Mouse (Mus musculus): ENCODE data around the gene Rbm20. TPM values are rescaled to one million over a fixed set of nuclear protein-coding genes. Genes with fewer than 3 reads are reported as not detected.

Gene Rbm20
- total RNA-seq, 2 experiments from 2014 or later, result 1.0 to 1.2 TPM

DNA sequence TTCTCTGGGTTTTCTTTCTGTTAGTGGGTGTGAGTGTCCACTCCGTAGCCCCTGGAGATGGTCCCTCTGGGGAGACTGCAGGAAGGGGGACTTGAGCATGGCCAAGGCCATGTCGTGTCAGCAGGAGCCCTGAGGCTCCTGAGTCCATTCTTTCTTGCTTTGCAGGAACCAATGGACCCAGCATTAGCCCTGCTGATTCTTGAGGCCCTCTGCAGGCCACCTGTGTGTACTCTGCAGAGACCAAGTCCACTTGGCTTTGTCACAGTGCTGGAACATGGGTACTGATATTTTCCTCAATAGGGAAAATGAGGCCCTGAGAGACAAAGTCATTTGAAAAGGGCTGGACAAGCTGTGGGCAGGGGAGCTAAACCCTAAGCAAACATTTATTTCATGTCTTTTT lies 193.5 kb downstream of the Rbm20 start:
- no peak for DNase-seq (ENCODE audit: low spot score in 2 of 2)

DNA sequence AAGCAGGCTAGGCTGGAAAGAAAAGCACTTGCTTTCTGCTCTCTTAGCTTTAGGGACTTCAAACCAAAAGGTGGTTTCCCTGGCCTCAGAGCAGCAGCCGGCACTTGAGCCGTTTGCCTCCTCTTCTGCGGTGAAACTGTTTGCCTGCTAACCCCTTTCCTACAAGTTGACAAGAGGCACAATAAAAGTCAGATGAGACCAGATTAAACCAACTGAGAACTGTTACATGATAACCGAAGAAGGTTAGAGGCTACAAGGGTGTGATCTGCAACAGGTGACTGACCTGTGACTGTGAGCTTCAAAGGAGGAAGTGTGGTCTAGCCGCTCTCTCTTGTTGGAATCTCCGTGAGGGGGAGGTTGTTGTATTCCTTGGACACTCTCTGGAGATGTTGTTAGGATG lies 194.4 kb downstream of the Rbm20 start:
- DNase-seq (ENCODE audit: low spot score in 2 of 2), result no peak

DNA sequence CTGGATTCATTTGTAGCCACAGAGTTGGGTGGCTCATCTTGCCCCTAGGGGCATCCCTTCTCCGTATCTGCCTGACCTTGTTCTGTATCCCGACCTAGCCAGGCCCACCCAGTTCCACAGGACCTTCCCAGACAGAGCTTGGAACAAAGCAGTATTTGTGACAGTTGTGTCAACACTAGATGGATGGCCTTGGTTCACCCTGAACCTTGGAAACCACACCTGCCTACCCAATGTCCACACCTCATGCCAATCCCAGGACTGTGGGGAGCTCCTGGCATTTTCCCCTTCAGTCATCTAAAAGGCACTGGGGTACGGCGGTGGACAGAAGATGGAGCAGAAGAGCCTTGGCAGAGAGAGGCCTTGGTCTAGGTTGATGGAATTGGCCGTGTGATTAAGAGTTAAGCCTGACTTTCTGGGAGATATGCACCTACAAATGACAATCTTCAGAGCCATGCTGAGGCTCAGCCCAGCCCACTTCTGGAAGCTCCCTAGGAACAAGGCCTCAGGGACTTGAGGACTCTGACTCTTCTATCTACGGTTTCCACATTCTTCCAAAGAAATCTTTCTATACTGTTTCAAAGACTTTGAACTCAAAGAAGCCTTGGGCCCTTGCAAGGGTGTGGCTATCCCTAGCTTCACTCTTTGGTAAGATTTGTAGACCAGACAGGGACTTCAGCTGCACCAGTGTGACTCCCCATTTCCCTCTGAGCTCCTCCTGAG lies 196.0 kb downstream of the Rbm20 start:
- no peak for DNase-seq (ENCODE audit: low spot score in 2 of 2)

DNA sequence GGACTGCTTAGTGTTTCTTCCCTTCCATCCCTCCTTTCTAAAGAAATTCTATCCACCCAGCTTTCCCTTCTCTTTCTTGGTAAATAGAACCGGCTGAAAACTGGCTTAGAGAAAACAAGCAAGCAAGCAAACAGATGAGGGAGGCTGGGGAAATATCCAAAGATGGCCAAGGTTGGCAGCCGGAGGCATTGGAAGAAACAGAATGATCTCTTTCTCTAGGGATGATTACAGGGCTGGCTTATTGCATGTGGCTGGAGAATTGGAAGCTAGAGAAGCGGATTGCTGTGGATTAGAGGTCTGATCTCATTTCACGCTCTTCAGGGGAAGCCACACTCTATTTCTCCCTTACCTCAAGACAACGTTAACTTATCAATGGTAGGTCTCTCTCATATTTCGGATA lies 198.1 kb downstream of the Rbm20 start:
- no peak for DNase-seq (ENCODE audit: low spot score in 2 of 2)

DNA sequence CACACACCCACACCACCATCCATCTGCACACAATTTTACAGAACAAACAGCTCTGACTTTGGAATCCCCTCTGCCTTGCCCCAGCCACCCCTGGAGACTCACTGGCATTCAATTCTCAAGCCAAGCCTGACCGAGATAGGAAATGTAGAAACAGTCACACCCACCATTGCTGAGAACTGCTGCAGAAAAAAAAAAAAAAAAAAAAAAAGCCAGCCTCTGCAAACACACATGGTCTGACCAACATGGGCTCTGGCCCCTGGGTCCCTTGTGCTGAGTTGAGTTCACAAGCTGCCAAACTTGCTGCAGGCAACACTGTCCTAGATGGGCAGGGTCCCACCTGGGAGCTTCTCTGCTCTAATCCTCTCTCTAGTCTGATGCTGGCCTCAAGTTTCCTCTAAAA lies 200.7 kb downstream of the Rbm20 start:
- no peak for DNase-seq (ENCODE audit: low spot score in 2 of 2)

DNA sequence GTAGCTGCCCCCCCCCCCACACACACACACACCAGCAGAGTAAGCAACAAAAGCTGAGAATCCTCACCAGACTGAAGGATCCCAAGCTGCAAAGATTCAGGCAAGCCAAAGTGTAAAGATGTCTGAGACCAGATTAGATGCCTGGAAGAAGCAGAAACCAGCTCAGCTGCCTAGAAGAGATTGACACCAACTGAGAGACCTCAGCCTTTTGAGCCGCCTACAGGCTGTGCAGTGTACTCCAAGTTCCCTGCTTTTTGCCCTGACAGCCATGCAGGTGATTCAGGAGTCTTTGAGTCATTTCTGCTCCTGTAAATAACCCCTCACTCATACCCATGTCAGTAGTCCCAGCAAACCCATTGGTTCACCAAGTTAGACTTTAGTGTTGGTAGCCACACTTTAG lies 203.4 kb downstream of the Rbm20 start:
- DNase-seq (ENCODE audit: low spot score in 2 of 2), result no peak

DNA sequence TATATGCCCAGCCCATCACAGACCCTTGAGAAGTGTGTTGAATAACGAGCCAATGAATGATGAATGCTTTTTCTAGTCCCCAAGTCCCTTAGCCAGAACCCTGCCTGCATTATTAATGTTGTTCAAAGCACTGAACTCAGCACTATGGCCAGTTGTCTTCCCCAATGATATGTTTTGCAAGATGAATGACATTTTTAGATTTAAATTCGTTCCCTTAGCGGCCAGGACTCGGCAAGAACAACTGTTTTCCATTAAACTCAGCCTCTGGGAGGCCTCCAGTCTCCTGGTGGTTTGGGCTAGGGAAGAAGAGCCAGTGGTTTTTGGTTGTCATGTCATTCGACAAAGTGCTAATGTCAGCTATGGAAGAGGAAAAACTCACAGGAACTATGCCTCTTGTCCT lies 204.7 kb downstream of the Rbm20 start:
- no peak for DNase-seq (ENCODE audit: low spot score in 2 of 2)

DNA sequence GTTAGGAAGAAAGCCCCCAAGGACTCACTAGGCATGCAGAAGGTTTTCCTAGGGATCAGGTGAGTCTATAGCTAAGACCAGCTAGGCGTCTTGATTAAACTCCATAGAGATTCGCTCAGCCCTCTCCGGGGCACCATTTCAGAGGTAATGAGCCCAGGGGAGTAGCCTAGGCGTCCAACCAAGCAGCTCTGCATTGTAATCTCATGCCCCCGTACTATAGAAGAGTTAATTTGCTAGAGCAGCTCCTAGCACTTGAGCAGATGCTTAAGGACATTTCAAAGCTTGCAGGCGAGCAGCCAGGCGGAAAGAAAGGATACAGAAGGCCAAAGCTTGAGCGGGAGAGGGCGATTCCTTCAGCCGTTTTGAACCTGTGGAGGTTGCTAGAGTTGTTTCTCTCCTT lies 208.3 kb downstream of the Rbm20 start:
- no peak for DNase-seq (ENCODE audit: low spot score in 2 of 2)

DNA sequence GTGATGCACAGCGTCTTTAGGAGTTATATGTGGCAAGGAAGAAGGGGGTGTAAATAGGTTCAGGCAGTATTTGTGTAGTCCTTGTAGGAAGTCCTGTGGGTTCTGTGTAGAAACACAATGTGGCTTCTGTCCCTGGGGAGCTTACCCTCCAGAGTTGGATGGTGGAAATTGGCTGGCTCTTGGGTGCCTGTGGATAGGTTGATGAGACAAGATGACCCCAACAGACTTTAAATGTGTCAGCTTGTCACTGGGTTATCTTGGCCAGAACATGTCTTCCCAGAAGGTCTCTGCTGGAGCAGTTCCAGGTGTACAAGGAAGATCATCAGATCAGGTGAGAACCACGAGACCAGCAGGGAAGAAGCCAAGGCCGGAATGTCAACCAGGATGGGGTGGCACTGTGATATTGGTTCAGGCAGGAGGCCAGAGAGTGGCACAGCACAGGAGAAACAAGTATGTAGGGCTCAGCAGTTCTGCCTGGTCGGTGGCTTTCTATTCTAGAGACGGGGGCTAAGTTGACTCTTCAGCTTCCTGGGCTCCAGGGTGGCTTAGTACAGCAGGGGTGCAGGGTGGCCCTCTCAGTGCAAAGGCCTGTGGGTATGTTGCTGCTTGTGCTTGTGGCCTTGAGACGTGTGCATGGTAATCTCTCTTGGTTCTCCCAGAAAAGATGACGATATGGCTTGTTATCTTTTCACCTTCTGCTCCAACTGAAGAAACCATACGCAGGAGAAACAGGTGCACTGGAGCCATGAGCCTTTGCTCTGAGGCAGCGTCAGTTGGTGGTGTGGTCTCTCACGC lies 209.7 kb downstream of the Rbm20 start:
- no peak for DNase-seq (ENCODE audit: low spot score in 2 of 2)

DNA sequence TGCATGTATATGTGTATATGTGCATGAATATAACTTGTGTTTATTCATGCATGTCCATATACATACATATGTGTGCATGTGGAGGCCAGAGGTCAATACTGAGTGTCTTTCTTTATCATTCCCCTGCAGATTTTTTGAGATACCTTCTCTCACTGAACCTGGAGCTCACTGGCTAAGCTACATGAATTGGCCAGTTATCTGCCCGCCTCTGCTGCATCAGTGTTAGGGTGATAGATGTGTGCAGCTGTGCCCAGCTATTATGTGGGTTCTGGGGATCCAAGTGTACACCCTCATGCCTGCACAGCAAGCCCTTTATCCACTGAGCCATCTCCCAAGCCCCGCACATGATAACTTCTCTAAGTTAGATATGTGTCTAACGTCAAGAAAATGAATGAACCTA lies 210.7 kb downstream of the Rbm20 start:
- DNase-seq (ENCODE audit: low spot score in 2 of 2), result no peak

DNA sequence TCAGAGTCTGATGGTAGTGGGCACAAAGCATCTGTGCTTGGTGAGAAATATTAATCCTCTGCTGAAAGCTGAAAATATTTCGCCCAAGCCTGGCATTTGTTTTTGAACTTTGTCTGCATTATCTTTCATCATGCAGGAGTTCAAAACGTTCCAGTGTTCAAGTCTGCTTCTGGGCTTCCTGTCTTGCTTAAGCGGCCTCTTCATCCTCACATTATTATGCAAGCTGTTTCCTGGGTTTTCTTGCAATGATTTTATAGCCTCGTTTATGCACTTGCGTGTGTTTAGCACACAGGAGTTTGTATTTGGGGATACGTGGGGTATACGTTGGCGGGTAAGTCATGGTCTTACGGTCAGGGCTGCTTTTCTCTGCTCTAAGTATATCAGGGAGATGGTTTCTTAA lies 211.2 kb downstream of the Rbm20 start:
- no peak for DNase-seq (ENCODE audit: low spot score in 2 of 2)

DNA sequence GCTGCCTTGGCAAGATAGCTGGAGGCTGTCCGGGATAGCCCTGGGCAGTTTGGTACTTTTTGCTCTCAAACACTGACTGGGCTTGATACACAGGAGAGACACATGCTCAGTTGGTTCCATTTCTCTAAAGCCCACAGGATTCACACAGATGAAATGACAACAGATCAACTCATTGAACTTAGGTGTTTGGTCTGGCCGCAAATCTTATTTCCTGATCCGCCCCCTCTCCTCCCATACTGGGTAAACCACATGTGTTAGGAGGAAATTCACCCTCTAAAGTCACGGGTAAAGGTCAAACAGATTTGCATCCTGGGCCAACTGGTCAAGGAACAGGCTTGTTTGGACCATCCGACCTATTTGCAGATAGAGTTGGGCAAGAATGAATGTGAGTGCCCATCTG lies 212.4 kb downstream of the Rbm20 start:
- DNase-seq (ENCODE audit: low spot score in 2 of 2), result no peak

DNA sequence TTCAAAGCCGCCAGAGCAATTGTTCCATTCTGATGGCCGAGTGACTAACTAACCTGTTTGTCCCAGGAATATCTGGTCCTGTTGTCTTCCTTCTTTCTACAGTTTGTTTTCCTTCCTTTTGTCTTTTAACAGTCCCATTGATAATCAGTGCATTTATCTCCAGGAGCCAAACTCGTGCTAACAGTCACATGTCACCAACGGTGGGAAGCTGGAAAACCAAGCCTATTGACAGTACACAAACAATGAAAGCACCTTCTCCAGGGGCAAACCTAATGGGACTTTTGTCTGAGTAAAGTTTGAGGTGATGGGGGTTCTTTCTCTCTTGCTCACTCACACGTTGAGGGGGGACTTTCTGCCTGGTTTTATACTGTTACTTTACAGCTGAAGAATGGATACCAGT lies 213.2 kb downstream of the Rbm20 start:
- no peak for DNase-seq (ENCODE audit: low spot score in 2 of 2)

DNA sequence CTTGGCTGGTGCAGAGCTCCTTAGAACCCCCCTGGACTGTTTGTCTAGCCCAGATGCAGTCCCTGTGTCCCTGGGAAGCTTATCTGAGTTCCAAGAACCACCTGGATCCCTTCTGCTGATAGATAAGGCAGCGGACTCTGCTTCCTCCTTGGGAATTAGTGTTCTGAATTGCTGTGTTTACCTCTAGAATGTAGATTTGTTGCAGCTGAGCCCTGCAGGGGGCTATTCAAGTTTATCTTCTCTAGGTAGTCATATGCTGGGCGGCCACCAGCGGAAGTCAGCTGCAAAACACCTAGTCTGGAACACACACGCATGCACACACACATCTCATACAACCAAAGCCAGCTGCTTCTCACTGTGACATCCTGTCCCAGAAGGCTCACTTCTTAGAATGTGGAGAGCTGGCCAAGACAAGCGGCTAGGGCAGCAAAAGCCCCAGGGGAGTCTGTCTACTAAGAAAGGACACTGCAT lies 213.7 kb downstream of the Rbm20 start:
- no peak for DNase-seq (ENCODE audit: low spot score in 2 of 2)

DNA sequence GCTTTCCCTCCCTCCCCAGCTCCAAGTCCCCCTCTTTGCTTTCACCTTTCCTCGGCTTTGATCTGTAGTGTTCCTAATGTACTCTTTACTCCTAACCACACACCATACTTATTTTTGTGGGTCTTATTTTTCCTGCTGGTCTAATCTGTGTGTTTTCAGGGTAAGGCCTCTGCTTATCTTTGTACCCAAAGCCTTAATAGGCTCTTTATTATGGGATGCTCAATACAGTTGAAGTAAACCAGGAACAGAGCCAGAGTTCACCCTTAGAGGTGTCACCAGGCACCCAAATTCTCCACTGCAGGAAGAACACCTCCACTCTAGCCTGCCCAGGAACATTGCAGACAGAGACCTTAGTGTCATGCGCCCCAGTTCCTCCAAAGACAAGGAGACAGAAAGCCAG lies 214.5 kb downstream of the Rbm20 start:
- DNase-seq (ENCODE audit: low spot score in 2 of 2), result no peak

DNA sequence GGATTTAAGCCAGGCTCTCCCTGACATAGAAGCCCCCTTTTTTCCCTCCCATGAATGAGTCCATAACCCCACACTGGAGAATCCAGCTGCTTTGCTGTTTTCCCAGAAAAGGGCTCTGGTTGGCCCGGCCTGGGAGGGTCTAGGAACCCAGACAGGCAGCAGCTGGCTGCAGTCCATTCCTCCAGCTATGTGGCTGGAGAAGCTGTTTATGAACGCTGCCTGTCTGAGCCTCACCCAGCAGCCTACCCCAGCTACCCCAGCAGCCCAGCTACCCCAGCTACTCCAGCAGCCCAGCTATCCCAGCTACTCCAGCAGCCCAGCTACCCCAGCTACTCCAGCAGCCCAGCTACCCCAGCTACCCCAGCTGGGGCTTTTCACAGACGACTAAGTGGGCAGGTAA lies 215.0 kb downstream of the Rbm20 start, which contains the start of gene Pdcd4:
Pdcd4 (plus strand) TSS at position 171 of the 400 bp plus-strand sequence.
- DNase-seq (ENCODE audit: low spot score in 2 of 2), result no peak

DNA sequence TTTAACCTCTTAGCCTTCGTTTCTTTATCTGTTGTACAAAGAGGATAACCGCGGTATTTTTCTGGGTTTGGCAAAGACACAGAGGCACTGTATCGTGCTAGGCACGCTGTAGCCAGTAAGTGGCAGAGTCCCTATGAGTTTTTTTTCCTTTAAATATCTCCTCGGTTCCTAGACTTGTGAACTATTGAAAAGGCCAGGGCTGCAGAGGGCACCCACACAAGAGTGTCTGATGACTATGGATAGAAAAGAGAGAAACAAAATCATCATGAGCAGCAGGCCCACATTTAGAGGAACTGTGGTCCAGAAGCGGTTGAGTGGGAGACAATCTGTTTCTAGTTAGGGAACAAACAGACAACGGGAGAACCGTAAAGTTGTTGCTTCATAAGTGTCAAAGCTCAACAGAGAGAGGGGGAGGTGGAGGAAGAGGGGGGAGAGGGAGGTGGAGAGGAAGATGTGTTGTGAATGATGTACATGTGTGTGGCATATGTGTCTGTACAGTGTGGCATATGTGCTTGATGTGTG lies 215.8 kb downstream of the Rbm20 start:
- no peak for DNase-seq (ENCODE audit: low spot score in 2 of 2)

DNA sequence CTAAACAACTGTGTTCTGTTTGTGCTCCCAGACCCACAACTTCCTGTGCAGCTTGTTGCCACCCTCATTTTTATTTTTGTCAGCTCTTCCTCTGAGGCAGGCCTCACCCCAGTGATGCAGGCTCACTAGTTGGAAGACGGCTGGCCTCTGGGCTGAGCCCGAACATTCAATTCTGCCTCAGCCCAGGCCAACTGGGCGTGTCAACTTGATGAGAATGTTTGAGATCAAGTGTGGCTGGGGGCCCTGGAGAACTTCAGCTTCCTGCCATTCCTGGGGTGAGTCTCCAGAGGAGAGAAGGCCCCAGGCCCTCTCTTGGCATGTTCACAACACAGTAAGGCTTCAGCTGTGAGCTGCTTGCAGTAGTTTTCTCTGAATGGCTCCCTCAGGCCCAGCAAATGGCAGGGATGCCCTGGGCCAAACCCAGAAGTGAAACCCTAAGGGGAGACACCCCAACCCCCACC lies 216.6 kb downstream of the Rbm20 start:
- no peak for DNase-seq (ENCODE audit: low spot score in 2 of 2)

DNA sequence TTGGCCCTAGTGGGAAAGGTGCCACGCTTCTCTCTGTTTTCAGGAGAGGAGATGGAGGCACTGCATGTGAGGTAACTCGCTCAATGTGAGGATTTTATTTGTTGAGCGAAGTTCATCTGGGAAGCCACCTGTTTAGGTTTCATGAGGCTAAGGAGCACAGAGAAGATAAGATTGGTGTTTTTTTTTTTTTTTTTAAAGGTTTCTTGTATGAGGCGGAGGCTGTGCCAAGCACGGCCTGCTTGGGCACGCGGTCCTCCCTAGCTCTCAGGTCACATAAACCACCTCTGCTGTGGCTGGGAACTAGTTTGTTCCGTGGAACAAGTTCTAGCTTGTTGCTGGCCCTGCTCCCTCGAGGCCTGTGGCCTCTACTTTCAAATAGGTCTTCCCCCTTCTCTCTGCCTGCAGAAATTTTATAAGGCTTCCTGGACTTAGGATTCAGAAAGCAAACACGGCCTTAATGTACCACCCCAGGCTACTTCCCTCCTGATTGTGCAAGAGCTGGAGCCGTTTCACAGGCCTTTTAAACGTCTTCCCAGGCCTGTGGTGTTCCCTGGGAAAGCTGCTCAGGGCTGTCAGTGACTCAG lies 217.5 kb downstream of the Rbm20 start:
- no peak for DNase-seq (ENCODE audit: low spot score in 2 of 2)

DNA sequence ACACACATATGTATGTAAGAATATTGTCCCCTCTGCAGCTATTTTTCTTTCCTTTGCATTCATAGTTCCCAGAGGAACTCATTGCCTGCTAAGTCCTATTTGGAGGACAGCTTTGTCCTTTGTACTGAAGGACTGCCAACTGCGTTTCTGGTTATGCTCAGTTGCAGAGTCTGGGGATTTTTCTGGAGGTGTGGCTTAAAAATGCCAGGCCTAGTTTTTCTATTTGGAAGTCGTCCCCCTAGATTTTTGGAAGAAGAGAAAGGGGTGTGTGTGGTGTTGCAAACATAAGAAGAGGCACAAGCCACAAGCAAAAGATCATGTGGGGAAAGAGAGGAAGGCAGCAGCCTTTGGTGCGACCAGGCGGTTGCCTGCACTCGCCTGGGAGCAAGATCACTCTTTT lies 220.9 kb downstream of the Rbm20 start:
- DNase-seq (ENCODE audit: low spot score in 2 of 2), result no peak

DNA sequence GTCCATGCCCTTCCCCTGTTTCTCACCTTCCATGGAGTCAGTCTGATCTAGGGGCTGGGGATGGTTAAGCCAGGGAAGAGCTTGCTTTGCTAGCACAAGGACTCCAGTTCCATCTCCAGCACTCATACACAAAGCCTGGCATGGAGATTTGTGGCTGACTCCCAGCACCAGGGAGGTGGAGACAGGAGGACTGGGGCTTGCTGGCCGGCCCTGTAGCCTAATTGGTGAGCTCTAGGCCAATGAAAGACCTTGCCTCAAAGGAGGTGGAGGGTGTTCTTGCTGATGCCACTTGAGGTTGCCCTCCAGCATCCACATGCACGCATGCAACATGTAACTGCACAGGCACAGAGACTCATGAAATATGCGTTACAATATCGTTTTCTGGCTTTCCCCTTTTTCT lies 221.4 kb downstream of the Rbm20 start:
- no peak for DNase-seq (ENCODE audit: low spot score in 2 of 2)

Measured in adrenal gland, adult 18-20 months (tissue).